Mouse (Mus musculus) testis, adult 2 months (tissue): ENCODE results near the gene Slfn9. TPM values are rescaled to one million over a fixed set of nuclear protein-coding genes. Genes with fewer than 3 reads are reported as not detected.
A peak's percentile ranks its signal among the peaks of the same experiment; 100 is the strongest.

Experiments
- H3K27ac ChIP-seq: fragments of 200-500 bp; 2 replicates; pipeline ENCODE4 v1.5.1; 2012; ENCODE audit warnings: low read depth, low read length; ENCODE audit not compliant: control insufficient read depth, insufficient read depth
- H3K27me3 ChIP-seq: fragments of 200-500 bp; 2 replicates; pipeline ENCODE4 v1.6.1; 2012; ENCODE audit warnings: mild to moderate bottlenecking, low read length, moderate library complexity; ENCODE audit not compliant: control insufficient read depth, insufficient read depth
- H3K36me3 ChIP-seq: fragments of 200-500 bp; 2 replicates; pipeline ENCODE4 v1.6.1; 2012; ENCODE audit warnings: mild to moderate bottlenecking, low read length; ENCODE audit not compliant: control insufficient read depth, insufficient read depth
- H3K4me1 ChIP-seq: fragments of 200-500 bp; 2 replicates; pipeline ENCODE4 v1.6.1; 2012; ENCODE audit warnings: low read length; ENCODE audit not compliant: control insufficient read depth, insufficient read depth
- H3K4me3 ChIP-seq: fragments of 200-500 bp; 2 replicates; pipeline ENCODE4 v1.5.1; 2012; ENCODE audit warnings: low read depth, mild to moderate bottlenecking, low read length, moderate library complexity, mixed read lengths; ENCODE audit not compliant: control insufficient read depth
- CTCF ChIP-seq: fragments of 200-500 bp; IDR thresholded peaks from 2 replicates; pipeline ENCODE4 v1.5.1; 2012; ENCODE audit warnings: low read depth, mild to moderate bottlenecking, inconsistent platforms, low read length, moderate library complexity; ENCODE audit not compliant: control insufficient read depth, insufficient read depth, insufficient replicate concordance
- POLR2A ChIP-seq: fragments of 200-500 bp; IDR thresholded peaks from 2 replicates; pipeline ENCODE4 v1.6.1; 2012; ENCODE audit warnings: low read depth, mild to moderate bottlenecking, inconsistent platforms, low read length, moderate library complexity; ENCODE audit not compliant: control insufficient read depth
- polyA plus RNA-seq: library from polyadenylated mRNA; depleted of rRNA; stranded (reverse); fragments of >200 nt; gene quantifications from 2 replicates; pipeline ENCODE4 v1.2.3, GENCODE M21; 2012

The Slfn9 gene
- polyA plus RNA-seq, 1 experiment, result 0.07 TPM

GRCm38 (mm10) chr11:82952612-82953542 lies 38.8 kb downstream of the Slfn9 start:
- Histone ChIP-seq H3K36me3 (no peaks in the 10 kb centered on the region), H3K4me3 (peak overlapping the region; percentile 71), H3K27ac (peak overlapping the region; percentile 33; the same call in 1 of the 2 replicates), H3K27me3 (peaks cover 3% of the 10 kb centered on the region; the same call in 1 of the 2 replicates), H3K4me1 (peaks cover 10% of the 10 kb centered on the region)
- TF ChIP-seq CTCF (no peak), POLR2A (no peak)

GRCm38 (mm10) chr11:82951865-82952611 lies 39.6 kb downstream of the Slfn9 start:
- TF ChIP-seq CTCF (no peak), POLR2A (no peak)
- peaks cover 3% of the 10 kb centered on the region; the same call in 1 of the 2 replicates for H3K27me3 ChIP-seq
- H3K27ac ChIP-seq, result peak overlapping the region; percentile 33
- H3K36me3 ChIP-seq, result no peaks in the 10 kb centered on the region
- peak overlapping the region; percentile 71 for H3K4me3 ChIP-seq
- H3K4me1 ChIP-seq, result peaks cover 10% of the 10 kb centered on the region

GRCm38 (mm10) chr11:82950736-82951481 lies 40.7 kb downstream of the Slfn9 start, which contains the start of gene Slfn5:
TSS of gene Slfn5 (plus strand) at chr11:82951349.
- peaks cover 3% of the 10 kb centered on the region; the same call in 1 of the 2 replicates for H3K27me3 ChIP-seq
- H3K27ac ChIP-seq, result peak within 1 kb of the TSS; percentile 33; the same call in 1 of the 2 replicates
- no peaks in the 10 kb centered on the region for H3K36me3 ChIP-seq
- no peak for TF ChIP-seq CTCF
- TF ChIP-seq POLR2A, result no peak
- H3K4me1 ChIP-seq, result peaks cover 10% of the 10 kb centered on the region
- H3K4me3 ChIP-seq, result peak within 1 kb of the TSS; percentile 71

GRCm38 (mm10) chr11:82949036-82949435 lies 42.6 kb downstream of the Slfn9 start:
- peaks cover 3% of the 10 kb centered on the region; the same call in 1 of the 2 replicates for H3K27me3 ChIP-seq
- no peak overlapping the region for H3K4me3 ChIP-seq
- peaks cover 10% of the 10 kb centered on the region for H3K4me1 ChIP-seq
- no peaks in the 10 kb centered on the region for H3K36me3 ChIP-seq
- TF ChIP-seq CTCF (no peak), POLR2A (no peak)
- no peak overlapping the region for H3K27ac ChIP-seq

GRCm38 (mm10) chr11:82947457-82947856 lies 44.2 kb downstream of the Slfn9 start:
- no peaks in the 10 kb centered on the region for H3K36me3 ChIP-seq
- TF ChIP-seq CTCF (no peak), POLR2A (no peak)
- peaks cover 3% of the 10 kb centered on the region; the same call in 1 of the 2 replicates for H3K27me3 ChIP-seq
- H3K27ac ChIP-seq, result no peak overlapping the region
- H3K4me3 ChIP-seq, result no peak overlapping the region
- peaks cover 9% of the 10 kb centered on the region for H3K4me1 ChIP-seq

GRCm38 (mm10) chr11:82945636-82946035 lies 46.0 kb downstream of the Slfn9 start:
- no peak for TF ChIP-seq POLR2A
- no peak for TF ChIP-seq CTCF
- no peak overlapping the region for H3K4me3 ChIP-seq
- no peaks in the 10 kb centered on the region for H3K4me1 ChIP-seq
- no peaks in the 10 kb centered on the region for H3K36me3 ChIP-seq
- H3K27ac ChIP-seq, result no peak overlapping the region
- H3K27me3 ChIP-seq, result no peaks in the 10 kb centered on the region

- Histone ChIP-seq H3K27me3 (no peaks in the 10 kb centered on the region), H3K4me3 (no peak overlapping the region), H3K27ac (no peak overlapping the region), H3K4me1 (no peaks in the 10 kb centered on the region), H3K36me3 (no peaks in the 10 kb centered on the region)
- TF ChIP-seq POLR2A, result no peak
Observed at GRCm38 (mm10) chr11:82943336-82943735, 48.3 kb downstream of the Slfn9 start.
